Mouse (Mus musculus) lung, postnatal 0 days (tissue): ENCODE measurements around the gene Serpinb6c.

Experiments
- CTCF ChIP-seq: IDR thresholded peaks from 2 replicates; pipeline ENCODE4 v1.5.1; 2016; ENCODE audit warnings: antibody characterized with exemption, mild to moderate bottlenecking
- EP300 ChIP-seq: IDR thresholded peaks from 2 replicates; pipeline ENCODE4 v1.6.1; 2016; ENCODE audit warnings: antibody characterized with exemption, mild to moderate bottlenecking, control low read depth

- TF ChIP-seq EP300 = no peak
- no peak for TF ChIP-seq CTCF
Observed at GRCm38 (mm10) chr13:33941288-33941808, 35.8 kb upstream of the Serpinb6c start.
